Mouse (Mus musculus): Measurements from ENCODE around the gene Atrn.
A peak's percentile ranks its signal among the peaks of the same experiment; 100 is the strongest.
"Not testable (repeated sequence)": the region's sequence is repeated elsewhere in the genome, so short reads cannot be mapped to it uniquely, and the experiment has no call there.

The Atrn gene

GRCm38 (mm10) chr2:130961851-130962250 lies 55.6 kb downstream of the Atrn start:
- DNase-seq (ENCODE audit: low read depth): peak; percentile 65

DNA sequence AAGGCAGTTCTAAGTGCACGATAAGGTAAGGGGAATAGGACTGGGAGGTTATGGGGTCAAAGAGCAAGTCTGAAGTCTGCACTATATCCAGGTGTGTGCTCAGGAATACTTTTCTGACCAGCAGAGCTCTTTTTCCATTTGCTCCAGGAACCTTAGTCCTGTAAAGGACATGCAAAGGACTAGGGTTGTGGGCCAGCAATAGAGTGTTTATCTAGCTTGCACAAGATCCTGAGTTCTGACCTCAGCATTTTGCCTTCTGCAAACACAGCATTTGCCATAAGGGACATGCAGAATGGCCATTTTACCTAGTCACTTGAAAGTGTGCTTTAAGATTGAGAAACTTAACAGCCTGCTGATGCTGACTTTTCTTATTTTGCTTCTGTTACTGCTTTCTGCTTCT lies 58.7 kb downstream of the Atrn start:
- peak; percentile 53 for DNase-seq (ENCODE audit: low read depth)

GRCm38 (mm10) chr2:130971030-130971429 lies 64.7 kb downstream of the Atrn start:
- no peak for DNase-seq (ENCODE audit: low read depth)

- DNase-seq (ENCODE audit: low read depth): no peak
These were observed 66.1 kb downstream of the Atrn start for GRCm38 (mm10) chr2:130972386-130972785.

DNA sequence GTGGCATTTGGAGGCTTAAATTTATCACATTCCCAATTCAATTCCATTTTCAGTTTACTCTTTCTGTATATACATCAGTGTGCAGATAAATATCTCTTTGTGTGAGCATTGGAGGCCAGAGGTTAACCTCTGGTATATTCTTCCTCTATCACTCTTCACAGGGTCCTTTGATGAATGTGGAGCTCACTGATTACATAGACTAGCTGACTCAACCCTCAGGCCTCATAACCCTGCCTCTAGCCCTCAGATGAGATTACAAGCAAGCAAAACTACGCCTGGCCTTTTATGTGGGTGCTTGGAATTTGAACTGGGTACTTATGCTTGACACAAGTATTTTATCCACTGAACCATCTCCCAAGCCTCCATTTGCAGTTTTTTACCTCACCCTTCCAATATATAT lies 68.6 kb downstream of the Atrn start:
- DNase-seq (ENCODE audit: low read depth): peak; percentile 48

- DNase-seq (ENCODE audit: low read depth): no peak
These were observed 71.3 kb downstream of the Atrn start for GRCm38 (mm10) chr2:130977589-130977988.

GRCm38 (mm10) chr2:130978058-130978847 lies 72.0 kb downstream of the Atrn start:
- no peak for DNase-seq (ENCODE audit: low read depth)

DNA sequence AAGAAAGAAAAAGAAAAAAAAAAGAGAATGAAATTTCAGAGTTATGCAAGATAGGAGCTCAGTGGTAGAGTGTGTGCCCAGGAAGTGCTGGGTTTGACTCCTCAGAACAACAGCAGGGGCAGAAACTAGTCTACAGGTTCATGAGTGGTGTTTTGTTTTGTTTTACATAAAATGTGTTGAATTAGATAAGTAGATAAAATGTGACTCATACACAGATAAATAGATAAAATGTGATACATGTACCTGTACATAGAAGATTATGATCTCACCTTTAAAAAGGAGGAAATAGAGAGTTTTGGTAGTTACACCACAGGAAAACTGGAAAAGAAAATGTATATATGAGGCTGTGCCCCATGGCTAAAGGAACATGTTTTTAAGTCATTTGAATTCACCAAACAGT lies 72.8 kb downstream of the Atrn start:
- DNase-seq (ENCODE audit: low read depth): no peak

- DNase-seq (ENCODE audit: low read depth): no peak
These were observed 86.5 kb downstream of the Atrn start for GRCm38 (mm10) chr2:130992818-130993217.

- no peak for DNase-seq (ENCODE audit: low read depth)
These were observed 102.8 kb downstream of the Atrn start for GRCm38 (mm10) chr2:131009123-131009522.

DNA sequence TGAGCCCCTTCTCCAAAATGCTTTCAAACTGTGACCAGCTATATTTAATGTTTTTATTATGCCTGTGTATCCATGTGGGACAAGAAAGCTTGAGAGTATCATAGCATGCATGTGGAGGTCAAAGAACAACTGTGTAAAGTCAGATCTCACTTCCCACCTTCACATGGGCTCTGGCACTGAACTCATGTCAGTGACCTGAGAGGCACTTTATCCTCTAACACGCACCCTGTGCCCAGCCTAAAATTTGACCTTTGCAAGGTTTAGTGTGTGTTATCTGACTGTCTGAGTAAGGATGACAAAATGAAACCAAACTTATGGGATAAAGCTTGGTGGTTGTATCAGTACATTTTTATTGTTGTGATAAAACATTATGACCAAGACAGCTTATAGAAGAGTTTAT lies 104.3 kb downstream of the Atrn start:
- no peak for DNase-seq (ENCODE audit: low read depth)

DNA sequence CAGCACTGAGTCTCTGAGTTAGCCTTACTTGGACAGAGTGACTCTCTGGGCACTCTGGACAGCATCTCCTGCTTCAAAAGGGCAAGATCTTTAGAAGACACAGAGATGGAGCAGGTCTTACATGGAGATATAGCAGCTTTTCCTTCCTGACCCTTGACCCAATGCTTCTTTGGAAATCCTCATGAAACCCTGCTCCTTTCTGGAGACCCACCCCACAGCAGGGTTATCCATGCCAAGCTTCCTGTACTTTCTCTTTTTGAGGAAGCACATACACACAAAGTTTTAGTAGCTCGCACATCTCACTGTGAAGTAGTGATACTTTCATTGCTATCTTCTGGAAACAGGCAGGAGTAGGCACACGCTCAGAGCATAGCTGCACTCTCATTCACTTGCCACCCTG lies 118.9 kb downstream of the Atrn start:
- no peak for DNase-seq (ENCODE audit: low read depth)

- no peak for DNase-seq (ENCODE audit: low read depth)
These were observed 120.6 kb downstream of the Atrn start for GRCm38 (mm10) chr2:131026941-131027340.

- DNase-seq (ENCODE audit: low read depth): peak; percentile 82
These were observed 123.0 kb downstream of the Atrn start for GRCm38 (mm10) chr2:131029065-131029935.

DNA sequence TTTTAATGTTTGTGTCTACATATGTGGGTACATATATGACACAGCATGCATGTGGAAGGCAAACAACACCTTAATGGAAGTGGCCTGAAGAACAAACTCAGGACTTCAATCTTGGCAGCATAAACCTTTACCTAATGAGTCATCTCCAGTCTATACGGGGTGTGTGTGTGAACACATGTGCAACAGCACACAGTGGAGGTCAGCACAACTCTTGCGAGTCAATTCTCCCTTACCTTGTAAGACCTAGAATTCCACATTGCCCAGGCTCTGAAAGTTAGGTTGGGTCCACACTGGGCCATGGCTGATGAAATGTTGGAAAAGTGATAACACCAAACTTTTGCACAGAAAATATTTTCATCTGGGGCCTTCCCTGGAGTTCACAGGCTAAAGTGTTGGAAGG lies 124.3 kb downstream of the Atrn start:
- peak; percentile 14 for DNase-seq (ENCODE audit: low read depth)

DNA sequence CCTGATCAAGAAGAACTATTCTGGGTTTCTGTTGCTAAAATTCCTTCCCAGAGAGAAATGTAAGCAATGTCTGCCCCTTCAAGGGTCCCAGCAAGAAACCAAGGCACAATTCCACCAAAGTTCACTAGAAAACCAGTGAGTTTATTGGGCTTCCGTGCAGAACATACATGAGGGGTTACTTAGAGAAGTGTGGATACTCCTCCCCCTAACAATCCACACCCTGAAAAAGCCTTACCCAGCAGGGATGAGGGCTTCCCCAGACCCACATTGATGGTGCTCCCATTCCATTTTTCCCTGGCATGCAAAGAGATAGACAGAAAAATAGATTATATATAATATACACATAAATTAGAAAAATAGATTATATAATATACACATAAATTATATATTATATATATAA lies 124.7 kb downstream of the Atrn start:
- no peak for DNase-seq (ENCODE audit: low read depth)

GRCm38 (mm10) chr2:131031406-131031805 lies 125.1 kb downstream of the Atrn start:
- DNase-seq (ENCODE audit: low read depth): not testable (repeated sequence)

GRCm38 (mm10) chr2:131036343-131036742 lies 130.0 kb downstream of the Atrn start:
- DNase-seq (ENCODE audit: low read depth): peak; percentile 29

DNA sequence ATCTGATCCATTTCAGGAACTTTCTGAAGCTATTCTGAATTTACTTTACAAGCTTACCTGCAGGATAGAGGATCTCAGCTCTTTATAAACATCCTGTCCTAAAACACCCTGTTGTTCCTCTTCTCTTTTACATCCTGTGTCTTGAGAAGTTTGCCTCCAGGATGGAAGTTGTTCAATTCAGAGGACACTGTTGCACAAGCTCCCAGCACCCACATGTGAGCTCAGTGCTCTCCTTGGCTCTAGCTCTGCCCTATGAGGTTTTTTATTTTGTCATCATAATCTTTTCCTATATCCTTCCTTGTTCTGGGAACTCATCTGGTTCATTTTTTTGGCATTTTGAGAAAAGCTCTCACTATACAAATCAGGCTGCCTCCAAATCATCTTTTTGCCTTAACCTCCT lies 130.5 kb downstream of the Atrn start:
- peak; percentile 36 for DNase-seq (ENCODE audit: low read depth)

GRCm38 (mm10) chr2:131037226-131037990 lies 131.1 kb downstream of the Atrn start:
- peak; percentile 44 for DNase-seq (ENCODE audit: low read depth)

DNA sequence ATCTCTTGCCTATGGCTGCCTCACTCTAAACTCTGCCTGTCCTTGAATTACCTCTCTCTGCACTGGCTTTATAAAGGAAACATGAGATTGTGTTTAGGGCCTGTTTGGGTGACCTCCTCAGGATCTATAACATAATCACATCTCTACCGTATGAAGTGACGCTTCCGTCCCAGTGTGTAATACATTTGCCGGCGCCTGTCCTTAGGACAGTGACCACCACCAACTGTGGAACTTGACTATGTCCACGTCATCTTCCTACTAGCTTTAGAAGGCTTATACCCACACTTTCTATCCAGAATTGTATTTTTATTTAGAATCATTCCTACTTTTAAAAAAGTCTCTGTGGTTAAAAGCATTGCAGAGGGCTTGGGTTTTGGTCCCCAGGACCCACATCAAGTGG lies 131.9 kb downstream of the Atrn start:
- DNase-seq (ENCODE audit: low read depth): no peak

GRCm38 (mm10) chr2:131038675-131039074 lies 132.4 kb downstream of the Atrn start:
- DNase-seq (ENCODE audit: low read depth): no peak
